Mouse (Mus musculus): ENCODE measurements around the gene Dapk3. TPM values are rescaled to one million over a fixed set of nuclear protein-coding genes. Genes with fewer than 3 reads are reported as not detected.
A peak's percentile ranks its signal among the peaks of the same experiment; 100 is the strongest.

Gene Dapk3
- polyA plus RNA-seq, 1 experiment from 2014 or later = 19.3 TPM

DNA sequence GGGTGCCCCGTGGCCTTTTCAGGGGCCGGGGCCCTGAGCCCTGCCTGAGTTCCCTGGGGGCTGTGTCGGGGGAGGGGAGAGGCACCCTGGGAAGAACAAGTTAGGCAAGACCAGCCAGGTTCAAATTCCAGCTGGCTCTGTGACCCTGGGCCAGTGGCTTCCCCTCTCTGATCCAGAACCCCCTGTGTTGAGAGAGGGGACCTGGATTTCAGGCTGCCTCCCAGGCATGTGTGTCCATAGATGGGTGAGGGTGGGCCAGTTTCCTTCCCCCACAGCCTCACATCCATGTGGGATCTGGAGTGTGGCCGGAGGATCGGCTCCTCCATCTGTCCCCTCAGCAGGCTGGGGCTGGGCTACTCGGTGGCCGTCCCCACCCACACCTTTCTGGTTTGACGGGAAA is 42.8 kb upstream of the Dapk3 start:
- Histone ChIP-seq H3K9ac (peak overlapping the region; percentile 94), H3K4me1 (replicated peaks) (peaks cover 77% of the 10 kb centered on the region), H3K9me3 (replicated peaks) (no peaks in the 10 kb centered on the region), H3K27ac (peak overlapping the region; percentile 88), H3K4me2 (peak overlapping the region; percentile 99), H3K4me3 (replicated peaks) (peak overlapping the region; percentile 92), H3K36me3 (peaks cover 63% of the 10 kb centered on the region), H3K27me3 (no peaks in the 10 kb centered on the region)
- no peak for DNase-seq
- ATAC-seq (ENCODE audit: low read depth) = no peak
- WGBS (ENCODE audit: insufficient replicate concordance) = 38% methylated on average over 8 of the region's 8 CpGs

DNA sequence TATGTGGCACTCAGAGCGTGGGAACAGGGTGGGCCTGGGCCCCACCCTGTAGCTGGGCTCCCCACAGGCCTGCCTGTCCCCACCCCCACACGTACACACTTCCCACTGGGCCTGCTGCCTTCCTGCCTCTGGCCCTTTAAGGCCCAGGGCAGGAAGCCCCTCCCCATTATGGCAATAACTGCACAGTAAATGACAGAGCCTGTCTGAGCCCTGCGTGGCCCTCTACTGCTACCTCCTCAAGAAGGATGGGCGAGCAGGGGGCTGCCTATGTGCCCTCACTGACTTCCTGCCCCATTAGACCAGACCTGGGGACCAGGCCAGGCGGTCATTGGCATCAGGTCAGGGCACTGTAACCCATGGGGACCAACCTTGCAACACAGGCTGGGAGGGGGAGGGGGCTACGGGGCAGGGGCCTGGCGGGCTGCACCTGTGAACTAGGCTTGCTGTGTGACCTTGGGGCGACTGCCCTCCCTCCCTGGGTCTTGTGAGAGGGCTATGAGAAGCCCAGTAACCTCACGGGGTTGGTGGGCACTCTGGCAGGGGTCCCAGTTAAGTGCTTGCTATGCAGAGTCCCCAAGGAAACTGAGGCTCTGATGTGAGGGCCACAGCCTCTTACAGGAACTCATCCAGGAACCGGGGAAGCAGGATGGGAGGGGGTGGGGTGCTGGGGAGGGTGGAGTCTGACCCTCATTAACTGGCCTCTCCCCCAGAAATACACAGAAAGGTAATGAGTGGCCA is 41.9 kb upstream of the Dapk3 start:
- ATAC-seq (ENCODE audit: low read depth) (no peak), DNase-seq (no peak)
- H3K4me3 ChIP-seq (replicated peaks) = peak overlapping the region; percentile 92
- H3K9me3 ChIP-seq (replicated peaks) = no peaks in the 10 kb centered on the region
- H3K4me2 ChIP-seq = peak overlapping the region; percentile 99
- peak overlapping the region; percentile 94 for H3K9ac ChIP-seq
- no peaks in the 10 kb centered on the region for H3K27me3 ChIP-seq
- WGBS (ENCODE audit: insufficient replicate concordance) = 35% methylated on average over 10 of the region's 10 CpGs
- H3K27ac ChIP-seq = peak overlapping the region; percentile 88
- H3K4me1 ChIP-seq (replicated peaks) = peaks cover 77% of the 10 kb centered on the region
- H3K36me3 ChIP-seq = peaks cover 71% of the 10 kb centered on the region

DNA sequence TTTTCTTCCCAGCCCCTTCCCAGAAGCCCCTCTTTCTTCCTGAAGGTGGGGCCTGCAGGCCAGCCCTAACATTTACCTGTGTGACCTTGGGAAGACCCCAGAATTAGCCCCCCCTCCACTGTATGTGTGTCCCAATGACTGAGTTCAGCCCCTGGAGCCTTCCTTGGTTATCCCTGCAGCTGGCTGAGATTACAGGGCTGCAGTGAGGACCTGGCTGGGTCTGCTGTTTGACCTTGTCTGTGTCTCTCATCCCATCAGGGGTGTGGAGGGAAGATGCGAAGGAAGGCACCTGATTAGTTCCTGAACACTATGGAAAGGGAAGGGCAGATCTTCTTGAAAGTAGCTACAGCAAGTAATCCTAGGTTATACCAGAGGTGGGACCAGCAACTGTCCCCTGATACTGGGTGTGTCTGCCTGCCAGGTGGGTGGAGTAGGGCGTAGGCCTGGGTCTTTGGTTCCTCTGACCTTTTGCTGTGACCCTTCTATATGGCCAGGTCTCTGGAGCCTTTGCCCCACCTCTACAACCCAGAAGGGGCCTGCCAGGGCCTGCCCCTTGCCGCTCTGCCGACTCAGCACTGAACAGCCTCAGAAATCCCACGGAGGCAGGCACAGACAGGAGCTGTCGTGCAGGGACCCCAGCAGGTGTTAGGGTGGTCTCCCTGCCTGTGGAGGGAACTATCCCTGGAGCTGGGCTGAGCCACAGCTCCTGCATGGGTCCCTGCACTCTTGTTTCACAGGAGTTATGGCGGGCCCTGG is 41.2 kb upstream of the Dapk3 start:
- peak overlapping the region; percentile 92 for H3K4me3 ChIP-seq (replicated peaks)
- WGBS (ENCODE audit: insufficient replicate concordance) = 81% methylated on average over 7 of the region's 7 CpGs
- H3K27ac ChIP-seq = peak overlapping the region; percentile 88
- peak overlapping the region; percentile 99 for H3K4me2 ChIP-seq
- no peaks in the 10 kb centered on the region for H3K9me3 ChIP-seq (replicated peaks)
- peak overlapping the region; percentile 94 for H3K9ac ChIP-seq
- H3K4me1 ChIP-seq (replicated peaks) = peaks cover 84% of the 10 kb centered on the region
- no peaks in the 10 kb centered on the region for H3K27me3 ChIP-seq
- H3K36me3 ChIP-seq = peaks cover 79% of the 10 kb centered on the region
- ATAC-seq (ENCODE audit: low read depth) (no peak), DNase-seq (no peak)

DNA sequence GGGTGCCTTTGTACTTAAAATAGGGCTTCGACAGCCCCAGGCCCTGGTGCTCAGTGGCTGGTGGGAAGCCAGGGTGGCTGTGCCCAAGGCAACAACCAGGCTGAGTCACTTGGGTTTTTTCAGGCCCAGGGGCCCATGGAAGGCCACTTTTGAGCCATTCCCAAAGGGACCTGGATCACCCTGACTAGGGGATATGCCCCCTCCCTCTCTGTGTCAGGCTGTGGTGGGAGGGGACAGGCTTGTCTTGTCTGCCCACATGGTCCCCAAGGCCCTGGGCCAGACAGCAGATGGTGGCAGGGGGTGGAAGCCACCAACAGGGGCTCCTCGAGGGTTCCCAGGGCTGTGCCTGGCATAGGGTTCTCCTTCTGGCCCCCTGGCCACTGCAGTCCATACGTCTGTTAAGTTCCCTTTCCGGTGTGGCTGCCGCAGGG is 40.2 kb upstream of the Dapk3 start:
- ATAC-seq (ENCODE audit: low read depth) (no peak), DNase-seq (no peak)
- H3K9ac ChIP-seq = peak overlapping the region; percentile 94; the same call in 1 of the 2 replicates
- peaks cover 88% of the 10 kb centered on the region for H3K36me3 ChIP-seq
- WGBS (ENCODE audit: insufficient replicate concordance) = 66% methylated on average over 5 of the region's 5 CpGs
- no peaks in the 10 kb centered on the region for H3K9me3 ChIP-seq (replicated peaks)
- H3K27me3 ChIP-seq = no peaks in the 10 kb centered on the region
- peak overlapping the region; percentile 29; the same call in 1 of the 2 replicates for H3K4me2 ChIP-seq
- H3K4me1 ChIP-seq (replicated peaks) = peaks cover 88% of the 10 kb centered on the region
- H3K27ac ChIP-seq = peak overlapping the region; percentile 88
- no peak overlapping the region for H3K4me3 ChIP-seq (replicated peaks)

DNA sequence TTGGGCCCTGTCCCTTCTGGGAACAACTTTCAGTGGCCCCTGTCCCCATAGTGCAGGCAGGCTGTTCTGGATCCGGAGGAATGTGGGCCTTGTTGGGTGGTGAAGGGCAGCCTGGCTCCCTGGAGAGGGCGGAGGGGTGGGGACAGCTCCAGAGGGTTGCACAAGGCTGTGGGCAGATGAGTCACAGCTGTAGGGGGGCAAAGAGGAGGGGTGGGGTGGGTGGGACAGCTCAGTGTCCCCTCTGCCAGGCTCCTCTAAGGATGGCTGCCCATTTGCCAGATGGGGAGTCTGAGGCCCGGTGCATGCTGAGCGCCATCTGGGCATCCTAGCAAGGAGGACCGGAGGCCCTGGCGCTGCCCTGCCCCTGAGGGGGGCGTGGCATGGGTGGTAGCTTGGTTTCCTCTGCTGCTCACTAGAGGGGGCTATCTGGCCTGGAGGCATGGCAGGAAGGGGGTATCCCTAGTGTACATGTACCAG is 39.6 kb upstream of the Dapk3 start:
- peaks cover 94% of the 10 kb centered on the region for H3K36me3 ChIP-seq
- DNase-seq = no peak
- WGBS (ENCODE audit: insufficient replicate concordance) = 83% methylated on average over 7 of the region's 7 CpGs
- no peak overlapping the region for H3K9ac ChIP-seq
- no peak for ATAC-seq (ENCODE audit: low read depth)
- no peak overlapping the region for H3K4me2 ChIP-seq
- H3K4me1 ChIP-seq (replicated peaks) = peaks cover 87% of the 10 kb centered on the region
- H3K27ac ChIP-seq = no peak overlapping the region; the same call in 1 of the 2 replicates
- no peaks in the 10 kb centered on the region for H3K27me3 ChIP-seq
- H3K9me3 ChIP-seq (replicated peaks) = no peaks in the 10 kb centered on the region
- no peak overlapping the region for H3K4me3 ChIP-seq (replicated peaks)

DNA sequence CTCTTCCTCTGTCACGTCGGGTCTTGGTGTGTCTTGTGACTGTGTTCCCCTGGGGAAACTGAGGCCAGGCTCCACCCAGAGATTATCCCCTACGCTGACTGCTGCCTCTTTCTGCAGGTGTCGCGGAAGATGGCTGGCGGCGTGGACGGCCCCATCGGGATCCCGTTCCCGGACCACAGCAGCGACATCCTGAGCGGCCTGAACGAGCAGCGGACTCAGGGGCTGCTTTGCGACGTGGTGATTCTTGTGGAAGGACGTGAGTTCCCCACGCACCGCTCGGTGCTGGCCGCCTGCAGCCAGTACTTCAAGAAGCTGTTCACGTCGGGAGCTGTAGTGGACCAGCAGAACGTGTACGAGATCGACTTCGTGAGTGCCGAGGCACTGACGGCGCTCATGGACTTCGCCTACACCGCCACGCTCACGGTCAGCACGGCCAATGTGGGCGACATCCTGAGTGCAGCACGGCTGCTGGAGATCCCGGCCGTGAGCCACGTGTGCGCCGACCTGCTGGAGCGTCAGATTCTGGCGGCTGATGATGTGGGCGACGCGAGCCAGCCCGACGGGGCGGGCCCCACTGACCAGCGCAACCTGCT is 38.9 kb upstream of the Dapk3 start:
- ATAC-seq (ENCODE audit: low read depth) = no peak
- peaks cover 99% of the 10 kb centered on the region for H3K36me3 ChIP-seq
- H3K4me1 ChIP-seq (replicated peaks) = peaks cover 80% of the 10 kb centered on the region

DNA sequence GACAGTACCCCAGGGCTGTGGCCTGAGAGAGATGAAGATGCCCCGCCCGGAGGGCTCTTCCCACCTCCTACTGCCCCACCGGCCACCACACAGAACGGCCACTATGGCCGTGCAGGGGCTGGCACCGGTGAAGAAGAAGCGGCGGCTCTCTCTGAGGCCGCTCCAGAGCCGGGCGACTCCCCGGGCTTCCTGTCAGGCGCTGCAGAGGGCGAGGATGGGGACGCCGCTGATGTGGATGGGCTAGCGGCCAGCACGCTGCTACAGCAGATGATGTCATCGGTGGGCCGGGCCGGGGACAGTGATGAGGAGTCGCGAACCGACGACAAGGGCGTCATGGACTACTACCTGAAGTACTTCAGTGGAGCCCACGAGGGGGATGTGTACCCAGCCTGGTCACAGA is 38.1 kb upstream of the Dapk3 start:
- 85% methylated on average over 27 of the region's 27 CpGs for WGBS (ENCODE audit: insufficient replicate concordance)
- ATAC-seq (ENCODE audit: low read depth) (no peak), DNase-seq (no peak)
- H3K27ac ChIP-seq = no peak overlapping the region
- no peaks in the 10 kb centered on the region for H3K9me3 ChIP-seq (replicated peaks)
- peaks cover 99% of the 10 kb centered on the region for H3K36me3 ChIP-seq
- H3K4me2 ChIP-seq = no peak overlapping the region
- no peak overlapping the region for H3K4me3 ChIP-seq (replicated peaks)
- H3K27me3 ChIP-seq = no peaks in the 10 kb centered on the region
- peaks cover 75% of the 10 kb centered on the region for H3K4me1 ChIP-seq (replicated peaks)
- no peak overlapping the region for H3K9ac ChIP-seq

More for the DNA sequence above, 38.9 kb upstream of the Dapk3 start:
- H3K9me3 ChIP-seq (replicated peaks) = no peaks in the 10 kb centered on the region
- H3K27me3 ChIP-seq = no peaks in the 10 kb centered on the region
- H3K4me3 ChIP-seq (replicated peaks) = no peak overlapping the region
- H3K27ac ChIP-seq = no peak overlapping the region
- no peak for DNase-seq
- no peak overlapping the region for H3K4me2 ChIP-seq
- H3K9ac ChIP-seq = no peak overlapping the region
- 94% methylated on average over 52 of the region's 52 CpGs for WGBS (ENCODE audit: insufficient replicate concordance)

DNA sequence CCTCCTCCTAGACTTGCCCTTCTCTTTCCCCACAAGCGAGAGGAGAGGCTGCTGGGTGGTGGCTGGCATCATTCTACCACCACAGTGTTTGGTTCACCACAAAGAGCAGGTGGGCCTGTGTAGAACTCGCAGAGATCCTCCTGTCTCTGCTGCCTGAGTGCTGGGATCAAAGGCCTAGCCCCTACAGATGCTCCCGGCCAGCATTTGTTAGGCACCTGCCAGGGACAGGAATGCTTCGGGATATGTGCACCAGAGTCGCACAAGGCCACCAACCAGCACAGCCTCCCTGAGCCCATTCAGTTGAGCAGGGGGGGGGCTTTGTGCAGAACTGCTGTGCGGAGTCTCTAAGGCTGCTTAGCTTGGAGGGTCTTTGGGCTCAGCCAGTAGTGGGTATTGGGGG is 37.5 kb upstream of the Dapk3 start:
- Histone ChIP-seq H3K4me3 (replicated peaks) (no peak overlapping the region), H3K27me3 (no peaks in the 10 kb centered on the region), H3K4me2 (no peak overlapping the region), H3K9me3 (replicated peaks) (no peaks in the 10 kb centered on the region), H3K9ac (no peak overlapping the region), H3K27ac (0 out of 2 replicates have a peak overlapping the region, but pooled peaks have one; percentile 13), H3K4me1 (replicated peaks) (peaks cover 75% of the 10 kb centered on the region), H3K36me3 (peaks cover 99% of the 10 kb centered on the region)
- ATAC-seq (ENCODE audit: low read depth) (no peak), DNase-seq (no peak)
- WGBS (ENCODE audit: insufficient replicate concordance) = 96% methylated on average over 6 of the region's 6 CpGs

DNA sequence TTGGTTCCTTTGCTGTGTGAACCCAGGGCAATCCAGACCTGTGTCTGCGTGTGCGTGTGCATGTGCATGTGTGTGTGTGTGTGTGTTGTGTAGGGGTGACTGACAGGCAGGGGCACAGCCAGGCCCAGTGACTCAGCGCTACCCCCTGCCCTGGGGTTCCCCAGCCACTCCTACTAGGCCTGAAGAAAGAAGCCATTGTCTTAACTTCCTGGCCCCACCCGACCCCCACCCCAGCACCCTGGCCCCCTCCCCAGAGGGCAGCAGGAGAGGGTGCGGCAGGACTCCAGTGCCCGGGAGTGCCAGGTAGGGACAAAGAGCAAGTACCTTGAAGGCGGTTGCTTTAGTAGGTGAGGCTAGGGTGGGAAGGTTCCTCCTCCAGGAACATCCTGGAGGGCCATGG is 37.0 kb upstream of the Dapk3 start:
- Histone ChIP-seq H3K4me3 (replicated peaks) (no peak overlapping the region), H3K4me2 (no peak overlapping the region), H3K27me3 (no peaks in the 10 kb centered on the region), H3K27ac (no peak overlapping the region), H3K9ac (no peak overlapping the region), H3K36me3 (peaks cover 99% of the 10 kb centered on the region), H3K9me3 (replicated peaks) (no peaks in the 10 kb centered on the region), H3K4me1 (replicated peaks) (peaks cover 73% of the 10 kb centered on the region)
- DNase-seq (no peak), ATAC-seq (ENCODE audit: low read depth) (no peak)
- WGBS (ENCODE audit: insufficient replicate concordance) = 86% methylated on average over 7 of the region's 7 CpGs

DNA sequence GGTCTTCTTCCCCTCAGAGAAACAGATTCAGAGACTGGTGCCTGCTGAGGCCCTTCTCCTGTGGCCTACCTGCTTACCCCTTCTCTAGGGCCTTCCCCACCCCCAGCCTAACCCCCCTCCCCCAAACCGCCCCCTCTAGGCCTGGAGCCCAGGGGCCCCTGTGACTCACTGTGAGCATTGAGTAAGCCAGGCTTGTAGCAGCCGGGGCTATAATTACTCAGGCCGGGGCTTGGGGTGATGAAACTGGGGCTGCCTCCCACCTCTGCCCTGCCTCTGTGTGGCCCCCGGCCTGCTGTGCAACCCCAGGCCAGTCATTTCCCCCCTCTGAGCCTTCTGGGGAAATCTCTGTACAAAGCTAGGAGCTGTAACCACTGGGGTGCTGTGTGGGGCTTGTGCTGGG is 36.5 kb upstream of the Dapk3 start:
- H3K4me3 ChIP-seq (replicated peaks) = no peak overlapping the region
- peaks cover 99% of the 10 kb centered on the region for H3K36me3 ChIP-seq
- no peak overlapping the region for H3K27ac ChIP-seq
- H3K4me1 ChIP-seq (replicated peaks) = peaks cover 72% of the 10 kb centered on the region
- no peak overlapping the region for H3K9ac ChIP-seq
- DNase-seq = no peak
- no peak for ATAC-seq (ENCODE audit: low read depth)
- H3K27me3 ChIP-seq = no peaks in the 10 kb centered on the region
- no peaks in the 10 kb centered on the region for H3K9me3 ChIP-seq (replicated peaks)
- 0 out of 2 replicates have a peak overlapping the region, but pooled peaks have one; percentile 12 for H3K4me2 ChIP-seq
- WGBS (ENCODE audit: insufficient replicate concordance) = 88% methylated on average over 4 of the region's 4 CpGs

DNA sequence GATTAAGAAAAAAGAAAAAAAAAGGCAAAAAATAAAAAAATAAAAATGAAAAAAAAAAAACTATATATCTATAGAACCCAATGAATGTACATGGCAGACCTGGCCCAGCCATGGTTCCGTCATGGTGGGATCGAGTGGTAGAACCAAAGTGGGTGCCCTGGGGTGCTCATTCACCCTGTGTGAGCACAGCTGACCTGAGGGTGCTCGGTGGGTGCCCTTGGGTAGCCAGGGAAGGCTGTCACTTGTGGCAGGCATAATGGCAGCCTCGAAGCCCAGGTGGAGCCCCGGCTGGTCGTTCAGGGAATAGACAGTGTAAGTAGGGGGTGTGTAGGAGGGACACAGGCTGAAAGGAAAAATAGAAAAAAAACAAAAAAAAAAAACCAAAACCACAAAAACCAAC is 31.5 kb upstream of the Dapk3 start:
- no peak overlapping the region for H3K9ac ChIP-seq
- H3K4me2 ChIP-seq = no peak overlapping the region
- 51% methylated on average over 6 of the region's 6 CpGs for WGBS (ENCODE audit: insufficient replicate concordance)
- ATAC-seq (ENCODE audit: low read depth) = no peak
- no peaks in the 10 kb centered on the region for H3K9me3 ChIP-seq (replicated peaks)
- H3K27me3 ChIP-seq = no peaks in the 10 kb centered on the region
- DNase-seq = no peak
- H3K27ac ChIP-seq = no peak overlapping the region; the same call in 1 of the 2 replicates
- H3K36me3 ChIP-seq = peaks cover 96% of the 10 kb centered on the region
- H3K4me1 ChIP-seq (replicated peaks) = peaks cover 33% of the 10 kb centered on the region
- no peak overlapping the region for H3K4me3 ChIP-seq (replicated peaks)
